In the genomic region with DNA sequence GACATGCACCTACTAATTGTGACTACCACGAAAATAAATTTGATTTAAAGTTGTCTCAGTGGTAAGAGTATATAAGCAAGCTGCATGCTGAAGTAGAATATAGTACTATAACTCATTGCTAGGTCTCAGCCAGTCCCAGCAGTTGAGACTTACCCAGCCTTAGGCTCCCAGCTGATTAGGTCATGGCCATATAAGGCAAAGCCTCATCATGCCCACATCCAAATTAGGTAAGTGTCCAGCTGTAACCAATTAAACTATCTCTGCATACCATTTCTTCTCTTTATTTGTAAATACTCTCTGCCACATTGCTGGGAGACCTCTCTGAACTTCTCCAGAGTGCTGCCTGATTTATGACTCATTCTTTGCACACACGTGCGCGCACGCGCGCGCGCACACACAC, we compare ENCODE assay signal across 17 mouse cellular contexts.
DNase-seq lines count a peak whose midpoint lies in the region; ATAC-seq and TF ChIP-seq lines count a peak whose summit lies in the region.
"Had no signal": no experiment of that assay in that cellular context is flagged by ENCODE, and none has a peak within 500 bp of the region (broad histone marks: within the 10 kb centered on the region; RNA-seq: fewer than 3 reads in every experiment).

No protein-coding gene starts in this region.

- TF ChIP-seq CTCF in hindbrain, postnatal 0 days (IDR thresholded peaks at IDR 0.05; ENCODE audit: low read depth), result no peak

- WGBS in hindbrain, embryonic 11.5 days, result 95% methylated on average over 9 of the region's 9 CpGs
- WGBS in hindbrain, postnatal 0 days, result 94% methylated on average over 9 of the region's 9 CpGs
- WGBS in lung, embryonic 15.5 days, result 76% methylated on average over 9 of the region's 9 CpGs
- 41% methylated on average over 9 of the region's 9 CpGs for WGBS in limb, embryonic 11.5 days

- DNase-seq in hindbrain, embryonic 11.5 days (ENCODE audit: low spot score), result no peak
- no peak for DNase-seq in hindbrain, postnatal 0 days (ENCODE audit: low spot score)
- DNase-seq in lung, postnatal 36 days, result no peak
- peak; percentile 55 for DNase-seq in embryo, embryonic 10.5 days (ENCODE audit: low spot score)
- DNase-seq in limb, embryonic 11.5 days (ENCODE audit: low spot score), result peak; percentile 40
- no peak for DNase-seq in adrenal gland, postnatal 36 days
- no peak for DNase-seq in right cerebral cortex, postnatal 14 days
- DNase-seq: cerebellum, adult 9-10 months; heart, postnatal 36 days; kidney, postnatal 4 days; lung, adult 18-20 months; thymus, postnatal 36 days had no signal

- H3K9ac ChIP-seq in hindbrain, embryonic 11.5 days (ENCODE audit: low read depth, low read length), result no peak overlapping the region
- H3K9ac ChIP-seq in hindbrain, postnatal 0 days (replicated peaks; ENCODE audit: low read length), result no peak overlapping the region
- no peak overlapping the region for H3K9ac ChIP-seq in lung, embryonic 15.5 days
- no peak overlapping the region for H3K9ac ChIP-seq in limb, embryonic 11.5 days (ENCODE audit: low read length)
- H3K9ac ChIP-seq: forebrain, embryonic 15.5 days; heart, embryonic 13.5 days; stomach, embryonic 15.5 days had no signal

- no peak overlapping the region for H3K27ac ChIP-seq in hindbrain, embryonic 11.5 days (ENCODE audit: low read depth, low read length)
- no peak overlapping the region for H3K27ac ChIP-seq in hindbrain, postnatal 0 days
- H3K27ac ChIP-seq in lung, embryonic 15.5 days, result no peak overlapping the region
- no peak overlapping the region for H3K27ac ChIP-seq in limb, embryonic 11.5 days (replicated peaks; ENCODE audit: low read depth, low read length)
- H3K27ac ChIP-seq: forebrain, embryonic 15.5 days; heart, embryonic 13.5 days; stomach, embryonic 15.5 days had no signal

- no peak overlapping the region for H3K4me3 ChIP-seq in hindbrain, embryonic 11.5 days (ENCODE audit: low read depth, low read length)
- H3K4me3 ChIP-seq in hindbrain, postnatal 0 days (ENCODE audit: low read length), result no peak overlapping the region
- H3K4me3 ChIP-seq in lung, embryonic 15.5 days, result no peak overlapping the region
- no peak overlapping the region for H3K4me3 ChIP-seq in limb, embryonic 11.5 days (ENCODE audit: low read depth, low read length)
- H3K4me3 ChIP-seq: forebrain, embryonic 15.5 days; heart, embryonic 13.5 days; stomach, embryonic 15.5 days had no signal

- ATAC-seq in hindbrain, embryonic 11.5 days (ENCODE audit: low FRiP score), result peak; percentile 57
- ATAC-seq in hindbrain, postnatal 0 days, result no peak
- ATAC-seq in lung, embryonic 15.5 days (ENCODE audit: borderline replicate concordance, extremely low read depth, low FRiP score, low TSS enrichment), result peak; percentile 62; the same call in 1 of the 2 replicates
- ATAC-seq in limb, embryonic 11.5 days (ENCODE audit: insufficient number of reproducible peaks, low FRiP score, low TSS enrichment, low read depth), result peak; percentile 79
- ATAC-seq: forebrain, embryonic 15.5 days; inflammation-experienced regulatory T-cells, adult 6 months had no signal

- H3K36me3 ChIP-seq in hindbrain, embryonic 11.5 days (ENCODE audit: control insufficient read depth, insufficient read depth, low read length), result no peaks in the 10 kb centered on the region
- no peaks in the 10 kb centered on the region for H3K36me3 ChIP-seq in hindbrain, postnatal 0 days (ENCODE audit: insufficient read depth, low read length)
- no peaks in the 10 kb centered on the region for H3K36me3 ChIP-seq in lung, embryonic 15.5 days
- no peaks in the 10 kb centered on the region for H3K36me3 ChIP-seq in limb, embryonic 11.5 days (ENCODE audit: control insufficient read depth, insufficient read depth, low read length)
- H3K36me3 ChIP-seq: forebrain, embryonic 15.5 days; heart, embryonic 13.5 days; stomach, embryonic 15.5 days had no signal

- H3K27me3 ChIP-seq in hindbrain, embryonic 11.5 days (ENCODE audit: control insufficient read depth, insufficient read depth, low read length), result no peaks in the 10 kb centered on the region
- H3K27me3 ChIP-seq in hindbrain, postnatal 0 days (ENCODE audit: insufficient read depth, low read length), result no peaks in the 10 kb centered on the region
- no peaks in the 10 kb centered on the region for H3K27me3 ChIP-seq in lung, embryonic 15.5 days
- H3K27me3 ChIP-seq in limb, embryonic 11.5 days (ENCODE audit: control insufficient read depth, insufficient read depth, low read length), result no peaks in the 10 kb centered on the region
- H3K27me3 ChIP-seq: forebrain, embryonic 15.5 days; heart, embryonic 13.5 days; stomach, embryonic 15.5 days had no signal

- no peak overlapping the region for H3K4me2 ChIP-seq in hindbrain, embryonic 11.5 days (replicated peaks; ENCODE audit: low read depth, low read length)
- H3K4me2 ChIP-seq in hindbrain, postnatal 0 days (ENCODE audit: low read depth, low read length), result no peak overlapping the region
- no peak overlapping the region for H3K4me2 ChIP-seq in lung, embryonic 15.5 days
- H3K4me2 ChIP-seq in limb, embryonic 11.5 days (ENCODE audit: low read depth, severe bottlenecking), result no peak overlapping the region
- H3K4me2 ChIP-seq: forebrain, embryonic 15.5 days; heart, embryonic 13.5 days; stomach, embryonic 15.5 days had no signal

- H3K9me3 ChIP-seq in hindbrain, embryonic 11.5 days (ENCODE audit: control insufficient read depth, low read length), result no peaks in the 10 kb centered on the region
- no peaks in the 10 kb centered on the region for H3K9me3 ChIP-seq in hindbrain, postnatal 0 days (ENCODE audit: low read length)
- H3K9me3 ChIP-seq in lung, embryonic 15.5 days, result no peaks in the 10 kb centered on the region
- no peaks in the 10 kb centered on the region for H3K9me3 ChIP-seq in limb, embryonic 11.5 days (ENCODE audit: control insufficient read depth, low read length)
- H3K9me3 ChIP-seq: forebrain, embryonic 15.5 days; heart, embryonic 13.5 days; stomach, embryonic 15.5 days had no signal

- no peaks in the 10 kb centered on the region for H3K4me1 ChIP-seq in hindbrain, embryonic 11.5 days (replicated peaks; ENCODE audit: control insufficient read depth, insufficient read depth, low read length)
- peaks cover 3% of the 10 kb centered on the region; the same call in 1 of the 2 replicates for H3K4me1 ChIP-seq in hindbrain, postnatal 0 days (ENCODE audit: insufficient read depth, low read length)
- H3K4me1 ChIP-seq in lung, embryonic 15.5 days, result no peaks in the 10 kb centered on the region
- H3K4me1 ChIP-seq in limb, embryonic 11.5 days (ENCODE audit: control insufficient read depth, insufficient read depth, low read length), result 0 out of 2 replicates have a peak, but pooled peaks cover 5% of the 10 kb centered on the region
- H3K4me1 ChIP-seq: forebrain, embryonic 15.5 days; heart, embryonic 13.5 days; stomach, embryonic 15.5 days had no signal

Comparison
In these comparisons a context has a peak if more than half of its experiments do, and no peak if none do; other contexts are left out.
1. DNase-seq: peak in embryo, embryonic 10.5 days (single experiment) and limb, embryonic 11.5 days (single experiment); none in hindbrain, embryonic 11.5 days (single experiment), hindbrain, postnatal 0 days (single experiment), lung, postnatal 36 days (single experiment), adrenal gland, postnatal 36 days (0 of 2) and right cerebral cortex, postnatal 14 days (single experiment).